9 mouse cellular contexts compared by ENCODE assay signal in the genomic region with DNA sequence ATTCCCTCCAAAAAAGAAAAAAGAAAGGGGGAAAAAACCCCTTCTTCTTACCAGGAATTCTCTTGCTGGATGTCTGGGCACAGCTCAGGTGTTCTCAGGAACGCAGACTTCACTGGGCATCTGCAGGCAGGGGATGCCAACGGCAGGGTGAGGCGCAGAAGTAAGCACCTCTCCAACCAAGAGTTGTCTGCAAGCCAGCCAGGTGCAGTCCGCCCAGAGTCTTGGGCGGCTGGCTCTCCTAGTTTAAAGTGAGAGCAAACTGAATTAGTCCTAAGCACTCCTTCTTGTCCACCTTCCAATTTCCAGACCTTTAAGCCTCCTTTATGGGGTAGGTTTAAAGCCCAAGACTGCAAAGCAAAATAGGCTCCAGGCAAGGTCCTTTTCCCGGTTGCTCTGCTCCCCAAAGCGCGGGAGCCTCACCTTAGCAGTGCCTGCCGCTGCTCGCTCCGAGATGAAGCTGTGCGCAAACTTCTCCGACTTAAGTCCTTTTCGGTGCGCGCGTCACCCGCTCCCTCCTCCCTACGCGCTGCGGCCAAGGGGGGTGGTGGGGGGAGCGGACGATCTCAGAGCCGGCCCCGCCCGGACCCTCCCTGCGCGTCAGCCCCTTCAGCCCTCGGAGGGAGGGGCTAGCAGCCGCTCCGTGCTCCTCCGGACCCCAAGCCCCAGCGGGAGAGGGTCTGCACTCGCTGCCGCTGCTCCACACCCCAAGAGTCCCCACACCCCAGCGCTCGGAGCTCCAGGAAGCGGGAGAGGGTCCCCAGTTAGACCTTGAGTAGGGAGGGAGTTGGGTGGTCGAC. TPM values are rescaled to one million over a fixed set of nuclear protein-coding genes. Genes with fewer than 3 reads are reported as not detected.
DNase-seq lines count a peak whose midpoint lies in the region; ATAC-seq lines count a peak whose summit lies in the region.
"Had no signal": no experiment of that assay in that cellular context is flagged by ENCODE, and none has a peak within 500 bp of the region (broad histone marks: within the 10 kb centered on the region; RNA-seq: fewer than 3 reads in every experiment).

No protein-coding gene starts in this region.

- peaks cover 58% of the 10 kb centered on the region for H3K27me3 ChIP-seq in hindbrain, embryonic 10.5 days (ENCODE audit: insufficient read depth, poor library complexity, severe bottlenecking)
- H3K27me3 ChIP-seq in liver, embryonic 12.5 days (replicated peaks), result peaks cover 42% of the 10 kb centered on the region

- H3K27ac ChIP-seq in hindbrain, embryonic 10.5 days, result no peak overlapping the region
- no peak overlapping the region for H3K27ac ChIP-seq in liver, embryonic 12.5 days

- no peak overlapping the region for H3K9ac ChIP-seq in liver, embryonic 12.5 days

- peaks cover 14% of the 10 kb centered on the region for H3K4me1 ChIP-seq in hindbrain, embryonic 10.5 days (replicated peaks)
- H3K4me1 ChIP-seq in liver, embryonic 12.5 days, result no peaks in the 10 kb centered on the region

- DNase-seq in right cerebral cortex, postnatal 4 days, result peak; percentile 16
- no peak for DNase-seq in right cerebral cortex, postnatal 10 days (ENCODE audit: low spot score in 2 of 2)
- peak; percentile 55 for DNase-seq in hindbrain, embryonic 10.5 days (ENCODE audit: low spot score)
- DNase-seq in telencephalon, adult 2 months (ENCODE audit: low read depth, low spot score), result peak; percentile 4
- no peak for DNase-seq in natural killer cell, adult 2 months (ENCODE audit: low spot score in 2 of 2)
- no peak for DNase-seq in left cerebral cortex, adult 11 months (ENCODE audit: low spot score)
- no peak for DNase-seq in ovary, adult 18-20 months (ENCODE audit: low spot score)

- no peak for ATAC-seq in liver, embryonic 12.5 days

- no peaks in the 10 kb centered on the region for H3K9me3 ChIP-seq in hindbrain, embryonic 10.5 days
- no peaks in the 10 kb centered on the region for H3K9me3 ChIP-seq in liver, embryonic 12.5 days (replicated peaks)

- under 1% methylated on average over 39 of the region's 39 CpGs for WGBS in hindbrain, embryonic 10.5 days
- 1% methylated on average over 34 of the region's 39 CpGs for WGBS in liver, embryonic 12.5 days (ENCODE audit: insufficient replicate concordance)

- no peaks in the 10 kb centered on the region for H3K36me3 ChIP-seq in hindbrain, embryonic 10.5 days
- H3K36me3 ChIP-seq in liver, embryonic 12.5 days, result no peaks in the 10 kb centered on the region

- peak overlapping the region; percentile 69 for H3K4me3 ChIP-seq in hindbrain, embryonic 10.5 days
- H3K4me3 ChIP-seq in liver, embryonic 12.5 days, result peak overlapping the region; percentile 41

- H3K4me2 ChIP-seq in liver, embryonic 12.5 days, result peak overlapping the region; percentile 61

RNA-seq across cellular contexts. Expression of a gene that starts 1.1 kb away (rescaled TPM):
- 0.25 and 0.55 TPM in 2 replicates for polyA plus RNA-seq in hindbrain, embryonic 10.5 days (2016; fragmentation: Nextera tagmentation; extraction: Ambion mirVana)
- 0.06 TPM in 1 of 2 replicates, not detected in the other for polyA plus RNA-seq in liver, embryonic 12.5 days (2016; fragmentation: Nextera tagmentation; extraction: Ambion mirVana)
- polyA plus RNA-seq: small intestine, adult 2 months had no signal

Comparison
In these comparisons a context has a peak if more than half of its experiments do, and no peak if none do; other contexts are left out.
1. DNase-seq: peak in right cerebral cortex, postnatal 4 days (single experiment), hindbrain, embryonic 10.5 days (single experiment) and telencephalon, adult 2 months (single experiment); none in right cerebral cortex, postnatal 10 days (0 of 2), natural killer cell, adult 2 months (0 of 2), left cerebral cortex, adult 11 months (single experiment) and ovary, adult 18-20 months (single experiment).